Mouse (Mus musculus) testis, adult 2 months (tissue): ENCODE measurements around the gene Abca12.

Experiments
- CTCF ChIP-seq: fragments of 200-500 bp; IDR thresholded peaks from 2 replicates; pipeline ENCODE4 v1.5.1; 2012; ENCODE audit warnings: low read depth, mild to moderate bottlenecking, inconsistent platforms, low read length, moderate library complexity; ENCODE audit not compliant: control insufficient read depth, insufficient read depth, insufficient replicate concordance
- POLR2A ChIP-seq: fragments of 200-500 bp; IDR thresholded peaks from 2 replicates; pipeline ENCODE4 v1.6.1; 2012; ENCODE audit warnings: low read depth, mild to moderate bottlenecking, inconsistent platforms, low read length, moderate library complexity; ENCODE audit not compliant: control insufficient read depth

DNA sequence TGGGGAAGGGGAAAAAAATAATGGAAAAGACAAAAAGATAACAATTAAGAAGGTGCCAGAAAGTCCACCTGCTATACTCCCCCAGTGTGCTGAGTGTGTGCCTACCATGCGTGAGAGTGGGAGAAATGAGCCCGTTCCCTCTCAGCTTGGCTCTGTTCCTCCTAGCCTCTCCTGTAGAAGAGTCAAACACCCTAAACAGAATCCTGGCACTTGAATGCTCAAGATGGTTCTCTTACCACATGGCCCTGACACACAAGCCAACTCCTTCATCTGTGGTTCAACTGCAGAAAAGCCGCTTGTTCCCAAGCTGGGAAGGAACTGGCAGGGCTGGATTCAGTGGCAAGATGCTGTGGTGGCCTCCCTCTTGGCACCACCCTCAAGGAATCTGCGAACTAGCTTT is 32.7 kb upstream of the Abca12 start:
- no peak for TF ChIP-seq CTCF
- TF ChIP-seq POLR2A = no peak
